Comparison of ENCODE assay signal across 9 mouse cellular contexts in genomic region chr11:88512580-88512979, GRCm38 (mm10).
DNase-seq lines count a peak whose midpoint lies in the region; ATAC-seq and TF ChIP-seq lines count a peak whose summit lies in the region.
"Had no signal": no experiment of that assay in that cellular context is flagged by ENCODE, and none has a peak within 500 bp of the region (broad histone marks: within the 10 kb centered on the region; RNA-seq: fewer than 3 reads in every experiment).

No protein-coding gene starts in this region.

- TF ChIP-seq EP300 in CH12.LX (IDR thresholded peaks at IDR 0.05; ENCODE audit: low read length): no peak

- H3K79me2 ChIP-seq in CH12.LX (replicated peaks; ENCODE audit: control insufficient read depth, extremely low read depth, insufficient read depth, poor library complexity, severe bottlenecking): no peaks in the 10 kb centered on the region

- dilution Hi-C loops in CH12.LX (cut with MboI; ENCODE audit: extremely low pct_ligation_motif_present, extremely low pct_unique_long_range_greater_than_20kb, low sequenced_read_pairs): no loop called here

- H3K4me3 ChIP-seq in CH12.LX (replicated peaks in 1 of 3; ENCODE audit: low read depth in 2 of 3, low read length in 2 of 3, poor library complexity in 1 of 3): no peak overlapping the region
- no peak overlapping the region for H3K4me3 ChIP-seq in intestine, embryonic 16.5 days (ENCODE audit: low read length)
- H3K4me3 ChIP-seq in lung, embryonic 15.5 days: no peak overlapping the region
- no peak overlapping the region for H3K4me3 ChIP-seq in small intestine, adult 2 months (ENCODE audit: low read depth, low read length)

- 38% methylated on average over 4 of the region's 4 CpGs for WGBS in intestine, embryonic 16.5 days
- 33% methylated on average over 4 of the region's 4 CpGs for WGBS in lung, embryonic 15.5 days
- 34% methylated on average over 4 of the region's 4 CpGs for WGBS in small intestine, adult 2 months

- peak in 1 of 2 experiments; percentile 83; a peak in 3 of 4 replicates for TF ChIP-seq CTCF in CH12.LX (conservative IDR thresholded peaks at IDR 0.05 in 1 of 2, IDR thresholded peaks at IDR 0.05 in 1 of 2; ENCODE audit: low read depth in 2 of 2, low read length in 2 of 2)
- peak; percentile 67; the same call in 1 of the 2 replicates for TF ChIP-seq CTCF in small intestine, adult 2 months (IDR thresholded peaks at IDR 0.05; ENCODE audit: extremely low read depth, insufficient read length, insufficient replicate concordance, low read depth, low read length)

- TF ChIP-seq POLR2A in CH12.LX (IDR thresholded peaks at IDR 0.05; ENCODE audit: low read depth, low read length): no peak
- TF ChIP-seq POLR2A in small intestine, adult 2 months (IDR thresholded peaks at IDR 0.05; ENCODE audit: low read depth, low read length): no peak

- ATAC-seq in intestine, embryonic 16.5 days: peak; percentile 26; the same call in 1 of the 2 replicates
- ATAC-seq in lung, embryonic 15.5 days (ENCODE audit: borderline replicate concordance, extremely low read depth, low FRiP score, low TSS enrichment): peak; percentile 64; the same call in 1 of the 2 replicates
- ATAC-seq: Patski had no signal

- H3K9ac ChIP-seq in CH12.LX (ENCODE audit: insufficient read depth, low read depth): no peak overlapping the region
- no peak overlapping the region for H3K9ac ChIP-seq in intestine, embryonic 16.5 days (ENCODE audit: low read depth, low read length)
- no peak overlapping the region for H3K9ac ChIP-seq in lung, embryonic 15.5 days

- H3K4me1 ChIP-seq in CH12.LX (ENCODE audit: control insufficient read depth in 1 of 2, insufficient read depth in 2 of 2): peaks cover 19 to 86% of the 10 kb centered on the region in 2 experiments
- peaks cover 11% of the 10 kb centered on the region; the same call in 1 of the 2 replicates for H3K4me1 ChIP-seq in intestine, embryonic 16.5 days (ENCODE audit: control insufficient read depth, insufficient read depth, low read length)
- H3K4me1 ChIP-seq in lung, embryonic 15.5 days: peaks cover 31% of the 10 kb centered on the region
- H3K4me1 ChIP-seq in small intestine, adult 2 months (ENCODE audit: control insufficient read depth, insufficient read depth, insufficient read length, low read length): peaks cover 3% of the 10 kb centered on the region; the same call in 1 of the 2 replicates

- in situ Hi-C loops in CH12.LX (cut with MboI; ENCODE audit: low pct_ligation_motif_present, low pct_unique_long_range_greater_than_20kb, low sequenced_read_pairs): no loop called here

- DNase-seq in adrenal gland, postnatal 10 days: peak; percentile 62
- DNase-seq in adrenal gland, postnatal 4 days (ENCODE audit: low spot score in 2 of 2): no peak
- peak; percentile 68 for DNase-seq in CH12.LX (ENCODE audit: extremely low read depth)
- peak; percentile 83 for DNase-seq in cerebellum, adult 9-11 months
- DNase-seq in gastrocnemius, adult 8-10 months (ENCODE audit: low spot score in 2 of 2): peak; percentile 57 to 76

- H3K9me3 ChIP-seq in CH12.LX (replicated peaks; ENCODE audit: low read length): no peaks in the 10 kb centered on the region
- no peaks in the 10 kb centered on the region for H3K9me3 ChIP-seq in intestine, embryonic 16.5 days (ENCODE audit: control insufficient read depth, low read length)
- H3K9me3 ChIP-seq in lung, embryonic 15.5 days: no peaks in the 10 kb centered on the region

- H3K27me3 ChIP-seq in CH12.LX (replicated peaks): no peaks in the 10 kb centered on the region
- no peaks in the 10 kb centered on the region for H3K27me3 ChIP-seq in intestine, embryonic 16.5 days (replicated peaks; ENCODE audit: control insufficient read depth, insufficient read depth, low read length)
- H3K27me3 ChIP-seq in lung, embryonic 15.5 days: no peaks in the 10 kb centered on the region
- H3K27me3 ChIP-seq in small intestine, adult 2 months (ENCODE audit: control insufficient read depth, insufficient read depth, low read length): no peaks in the 10 kb centered on the region
- H3K27me3 ChIP-seq: Patski had no signal

- no peak overlapping the region for H3K4me2 ChIP-seq in CH12.LX (ENCODE audit: insufficient read depth, low read depth, poor library complexity, severe bottlenecking)
- H3K4me2 ChIP-seq in intestine, embryonic 16.5 days (ENCODE audit: low read depth, low read length): no peak overlapping the region
- H3K4me2 ChIP-seq in lung, embryonic 15.5 days: no peak overlapping the region

- peaks cover 6 to 64% of the 10 kb centered on the region in 2 experiments for H3K36me3 ChIP-seq in CH12.LX (replicated peaks in 1 of 2; ENCODE audit: control insufficient read depth in 1 of 2, insufficient read depth in 1 of 2, low read length in 1 of 2)
- H3K36me3 ChIP-seq in intestine, embryonic 16.5 days (ENCODE audit: control insufficient read depth, insufficient read depth, low read length): no peaks in the 10 kb centered on the region
- H3K36me3 ChIP-seq in lung, embryonic 15.5 days: no peaks in the 10 kb centered on the region
- no peaks in the 10 kb centered on the region for H3K36me3 ChIP-seq in small intestine, adult 2 months (ENCODE audit: control insufficient read depth, insufficient read depth, low read length)

- no peak overlapping the region for H3K27ac ChIP-seq in CH12.LX (ENCODE audit: insufficient read depth, low read depth)
- H3K27ac ChIP-seq in intestine, embryonic 16.5 days (ENCODE audit: low read length): no peak overlapping the region
- H3K27ac ChIP-seq in lung, embryonic 15.5 days: no peak overlapping the region
- H3K27ac ChIP-seq in small intestine, adult 2 months (ENCODE audit: insufficient read depth, low read depth, low read length): no peak overlapping the region

- TF ChIP-seq RAD21 in CH12.LX (IDR thresholded peaks at IDR 0.05; ENCODE audit: low read depth, low read length): peak; percentile 83

TF ChIP-seq in CH12.LX, 34 proteins besides CTCF, POLR2A, EP300 and RAD21:
- TF ChIP-seq SMC3 (IDR thresholded peaks at IDR 0.05; ENCODE audit: low read depth, low read length) (peak; percentile 78), E2F4 (IDR thresholded peaks at IDR 0.05; ENCODE audit: insufficient replicate concordance, low read depth, low read length) (no peak), SIN3A (IDR thresholded peaks at IDR 0.05; ENCODE audit: low read length) (no peak), POLR2AphosphoS2 (IDR thresholded peaks at IDR 0.05; ENCODE audit: low read depth, low read length) (no peak)

Comparison
In these comparisons a context has a peak if more than half of its experiments do, and no peak if none do; other contexts are left out.
1. DNase-seq: peak in adrenal gland, postnatal 10 days (single experiment), CH12.LX (single experiment), cerebellum, adult 9-11 months (single experiment) and gastrocnemius, adult 8-10 months (2 of 2); none in adrenal gland, postnatal 4 days (0 of 2).